Mouse (Mus musculus): ENCODE results near the gene Aplnr.

DNA sequence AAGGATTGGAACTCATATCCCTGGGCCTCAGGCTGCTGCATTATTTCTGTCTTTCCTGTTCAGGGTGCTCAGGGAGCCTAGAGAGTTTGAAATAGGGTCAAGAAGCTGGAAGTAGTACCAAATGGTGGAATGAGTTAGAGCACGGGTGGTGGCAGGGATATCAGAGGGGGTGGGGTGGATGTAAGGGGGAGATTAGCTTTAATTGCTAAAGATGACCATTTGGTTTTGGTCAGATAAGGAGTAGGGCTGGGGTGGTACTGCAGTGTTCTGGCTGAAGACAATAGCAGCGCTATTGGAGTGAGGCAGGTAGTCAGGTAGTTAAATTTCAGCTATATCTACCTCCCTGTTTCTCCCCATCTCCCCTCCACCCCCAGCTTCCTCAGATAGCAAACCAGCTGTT, 4.8 kb upstream of the Aplnr start:
- no peak for TF ChIP-seq ETS1 (IDR thresholded peaks at IDR 0.05; ENCODE audit: low read depth, low read length)
- TF ChIP-seq MYB (IDR thresholded peaks at IDR 0.05; ENCODE audit: low read depth, low read length), result no peak
- no peak for TF ChIP-seq NELFE (IDR thresholded peaks at IDR 0.05; ENCODE audit: low read depth, low read length)
- peak in 1 of 2 experiments; percentile 29; a peak in 1 of 4 replicates for TF ChIP-seq EP300 (IDR thresholded peaks at IDR 0.05; ENCODE audit: low read depth in 1 of 2, low read length in 2 of 2)
- no peak for TF ChIP-seq SIN3A (IDR thresholded peaks at IDR 0.05; ENCODE audit: low read length)
- TF ChIP-seq TAL1 (IDR thresholded peaks at IDR 0.05; ENCODE audit: low read length), result no peak
- no peak for TF ChIP-seq JUND (IDR thresholded peaks at IDR 0.05; ENCODE audit: low read depth, low read length)
